Mouse (Mus musculus) myocyte (in vitro differentiated cells): ENCODE data around the gene Chd9. TPM values are rescaled to one million over a fixed set of nuclear protein-coding genes. Genes with fewer than 3 reads are reported as not detected.

ENCODE experiments used
- H3K27me3 ChIP-seq: one replicate; pipeline ENCODE4 v1.6.1; 2011; ENCODE audit not compliant: control insufficient read depth, insufficient read depth, insufficient read length
- H3K36me3 ChIP-seq: one replicate; pipeline ENCODE4 v1.6.1; 2011; ENCODE audit not compliant: control insufficient read depth, insufficient read depth
- H3K4me2 ChIP-seq: one replicate; pipeline ENCODE4 v1.6.1; 2011; ENCODE audit warnings: low read depth, control low read depth
- H3K4me3 ChIP-seq: one replicate; pipeline ENCODE4 v1.5.1; 2011; ENCODE audit warnings: mild to moderate bottlenecking, control low read depth, moderate library complexity
- H3K79me2 ChIP-seq: one replicate; pipeline ENCODE4 v1.6.1; 2011; ENCODE audit not compliant: control insufficient read depth, insufficient read depth
- H3ac ChIP-seq: one replicate; pipeline ENCODE4 v1.6.1; 2011; ENCODE audit not compliant: control insufficient read depth, insufficient read length
- CEBPB ChIP-seq: IDR thresholded peaks from 2 replicates; pipeline ENCODE4 v1.6.1; 2011; ENCODE audit warnings: mild to moderate bottlenecking, moderate library complexity; ENCODE audit not compliant: poor library complexity, insufficient read depth, severe bottlenecking
- E2F4 ChIP-seq: IDR thresholded peaks from one replicate; pipeline ENCODE4 v1.6.1; 2011; ENCODE audit warnings: mild to moderate bottlenecking, control low read depth, moderate library complexity; ENCODE audit not compliant: insufficient read depth
- MAX ChIP-seq: IDR thresholded peaks from one replicate; pipeline ENCODE4 v1.6.1; 2011; ENCODE audit warnings: low read depth, mild to moderate bottlenecking, control low read depth
- MYOD1 ChIP-seq, 3 experiments: IDR thresholded peaks; one replicate each; pipeline ENCODE4 v1.6.1; 2011; ENCODE audit warnings: control low read depth in 2 of 3, low read depth in 2 of 3, mild to moderate bottlenecking in 2 of 3, moderate library complexity in 1 of 3; ENCODE audit not compliant: insufficient read length in 2 of 3, control insufficient read depth in 1 of 3
- MYOG ChIP-seq, 3 experiments: IDR thresholded peaks; one replicate each; pipeline ENCODE4 v1.6.1; 2011; ENCODE audit warnings: control low read depth in 2 of 3, low read depth in 2 of 3, mild to moderate bottlenecking in 2 of 3; ENCODE audit not compliant: insufficient read length in 2 of 3, control insufficient read depth in 1 of 3, insufficient read depth in 1 of 3
- POLR2A ChIP-seq: IDR thresholded peaks from one replicate; pipeline ENCODE4 v1.6.1; 2011; ENCODE audit warnings: low read depth, mild to moderate bottlenecking, control low read depth, moderate library complexity; ENCODE audit not compliant: insufficient read length
- POLR2AphosphoS2 ChIP-seq: IDR thresholded peaks from one replicate; pipeline ENCODE4 v1.6.1; 2011; ENCODE audit warnings: low read depth, control low read depth; ENCODE audit not compliant: insufficient read length
- REST ChIP-seq: IDR thresholded peaks from one replicate; pipeline ENCODE4 v1.6.1; 2011; ENCODE audit warnings: mild to moderate bottlenecking, control low read depth, moderate library complexity; ENCODE audit not compliant: insufficient read depth, insufficient read length
- SRF ChIP-seq: IDR thresholded peaks from one replicate; pipeline ENCODE4 v1.6.1; 2011; ENCODE audit warnings: low read depth; ENCODE audit not compliant: control insufficient read depth, insufficient read length
- TCF12 ChIP-seq: IDR thresholded peaks from one replicate; pipeline ENCODE4 v1.6.1; 2011; ENCODE audit warnings: mild to moderate bottlenecking, control low read depth; ENCODE audit not compliant: poor library complexity, insufficient read depth, severe bottlenecking
- TCF3 ChIP-seq: IDR thresholded peaks from one replicate; pipeline ENCODE4 v1.6.1; 2011; ENCODE audit warnings: low read depth, control low read depth; ENCODE audit not compliant: insufficient read length
- USF1 ChIP-seq: IDR thresholded peaks from one replicate; pipeline ENCODE4 v1.6.1; 2011; ENCODE audit warnings: low read depth, mild to moderate bottlenecking, control low read depth, moderate library complexity
- polyA plus RNA-seq: library from polyadenylated mRNA; unstranded; fragments of >200 nt; fragmentation: generic; extraction: Trizol; gene quantifications from one replicate; pipeline ENCODE4 v1.2.1, GENCODE M21; 2012; ENCODE audit warnings: missing spikeins

The Chd9 gene
- polyA plus RNA-seq, 1 experiment, result 29.6 TPM

DNA sequence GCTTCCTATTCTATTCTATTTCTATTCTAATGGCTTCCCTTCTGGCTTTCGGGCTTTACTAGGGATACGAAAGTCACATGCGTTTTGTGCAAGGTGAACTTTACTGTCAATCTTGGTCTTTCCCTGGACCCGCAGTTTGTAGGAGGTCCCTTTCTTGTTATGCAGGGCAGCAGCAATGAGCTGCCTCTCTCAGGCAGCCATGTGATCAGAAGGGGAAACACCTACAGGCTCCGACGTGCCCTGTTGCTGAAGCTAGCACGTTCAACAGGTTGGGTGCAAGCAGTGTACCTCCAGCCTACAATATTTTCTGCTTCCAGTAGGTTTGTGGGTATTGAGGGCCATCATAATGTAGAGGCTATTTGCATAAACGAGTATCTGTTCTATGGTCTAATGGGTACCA, 2.8 kb downstream of the Chd9 start:
- no peaks in the 10 kb centered on the region for H3K79me2 ChIP-seq
- no peak overlapping the region for H3ac ChIP-seq
- TF ChIP-seq TCF12 (no peak), TCF3 (no peak), USF1 (no peak), MYOD1 (IDR thresholded peaks at IDR 0.05; ENCODE audit: control insufficient read depth in 1 of 3, insufficient read length in 2 of 3, low read depth in 2 of 3) (no peak), MYOG (IDR thresholded peaks at IDR 0.05; ENCODE audit: control insufficient read depth in 1 of 3, insufficient read depth in 1 of 3, insufficient read length in 2 of 3, low read depth in 2 of 3) (no peak), CEBPB (no peak)
- H3K4me2 ChIP-seq, result no peak overlapping the region
- no peaks in the 10 kb centered on the region for H3K36me3 ChIP-seq
- no peaks in the 10 kb centered on the region for H3K27me3 ChIP-seq
- no peak overlapping the region for H3K4me3 ChIP-seq

DNA sequence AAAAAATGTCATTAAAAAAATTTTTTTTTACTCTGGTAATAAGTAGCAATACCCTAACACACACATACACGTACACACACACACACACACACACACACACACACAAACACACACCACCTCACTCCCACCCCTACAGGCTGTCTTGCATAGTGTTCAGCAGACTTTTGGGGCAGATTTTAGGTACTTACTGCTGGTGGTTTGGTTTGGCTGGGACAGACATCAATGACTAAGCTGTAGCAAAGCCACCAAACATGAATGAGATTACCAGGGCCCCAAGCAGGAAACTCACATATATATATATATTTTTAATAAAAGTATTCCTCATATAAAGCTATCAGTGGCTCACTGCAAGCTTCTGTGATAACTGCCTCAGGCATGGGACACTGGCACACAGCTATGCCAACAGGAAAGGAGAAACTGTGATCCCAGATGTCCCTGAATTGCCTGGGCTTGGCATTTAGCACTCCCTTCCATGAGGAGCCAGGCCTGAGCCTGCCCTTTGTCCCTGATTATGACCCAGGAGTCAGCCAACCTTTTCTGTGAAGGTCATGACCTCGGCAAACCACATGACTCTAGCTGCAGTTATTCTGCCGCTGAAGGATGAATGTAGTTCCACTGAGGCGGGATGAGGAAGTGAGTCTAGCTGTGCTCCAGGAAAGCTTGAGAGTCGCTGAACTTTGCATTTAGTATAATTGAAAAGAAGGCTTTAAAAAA, 4.6 kb downstream of the Chd9 start:
- no peak for TF ChIP-seq POLR2AphosphoS2
- no peak for TF ChIP-seq TCF3
- TF ChIP-seq REST, result no peak
- TF ChIP-seq POLR2A, result no peak
- no peak for TF ChIP-seq TCF12
- Histone ChIP-seq H3K79me2 (no peaks in the 10 kb centered on the region), H3K27me3 (no peaks in the 10 kb centered on the region), H3ac (no peak overlapping the region), H3K36me3 (no peaks in the 10 kb centered on the region), H3K4me3 (no peak overlapping the region), H3K4me2 (peak overlapping the region; percentile 12)

DNA sequence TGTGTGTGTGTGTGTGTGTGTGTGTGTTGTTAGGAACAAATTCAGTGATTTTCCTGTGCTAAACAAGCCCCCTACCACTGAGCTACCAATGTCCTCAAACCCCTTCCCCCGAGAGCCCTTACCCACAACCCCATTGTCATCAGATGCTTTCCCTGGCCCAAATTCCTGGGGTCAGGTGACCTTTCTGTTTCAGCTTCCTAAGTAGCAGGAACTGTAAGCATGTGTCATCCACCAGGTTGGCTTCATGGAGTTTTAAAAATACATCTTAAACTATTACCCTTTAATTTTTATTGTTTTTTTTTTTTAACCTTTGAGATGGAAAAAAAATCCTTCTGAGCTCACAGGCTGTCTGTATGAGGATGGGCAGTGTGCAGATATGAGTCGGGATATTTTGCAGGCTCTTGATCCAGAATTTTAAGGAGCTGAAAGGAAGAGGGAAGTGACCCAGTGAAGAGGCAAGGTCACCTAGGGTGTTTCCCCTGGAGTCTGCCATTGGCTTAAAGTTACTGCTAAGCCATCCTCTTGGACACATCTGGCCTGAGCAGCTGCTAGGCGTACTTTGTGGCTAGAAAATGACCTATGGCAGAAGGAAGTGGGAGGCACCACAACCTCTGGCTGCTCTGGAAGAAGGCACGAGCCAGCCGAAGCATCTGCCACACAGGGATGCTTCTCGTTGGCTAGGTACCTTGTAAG, 5.6 kb downstream of the Chd9 start:
- Histone ChIP-seq H3K4me3 (no peak overlapping the region), H3ac (no peak overlapping the region), H3K27me3 (no peaks in the 10 kb centered on the region), H3K36me3 (no peaks in the 10 kb centered on the region), H3K79me2 (no peaks in the 10 kb centered on the region), H3K4me2 (peak overlapping the region; percentile 45)
- TF ChIP-seq MYOD1 (IDR thresholded peaks at IDR 0.05; ENCODE audit: control insufficient read depth in 1 of 3, insufficient read length in 2 of 3, low read depth in 2 of 3), result peak in 1 of 3 experiments; percentile 26
- no peak for TF ChIP-seq SRF

DNA sequence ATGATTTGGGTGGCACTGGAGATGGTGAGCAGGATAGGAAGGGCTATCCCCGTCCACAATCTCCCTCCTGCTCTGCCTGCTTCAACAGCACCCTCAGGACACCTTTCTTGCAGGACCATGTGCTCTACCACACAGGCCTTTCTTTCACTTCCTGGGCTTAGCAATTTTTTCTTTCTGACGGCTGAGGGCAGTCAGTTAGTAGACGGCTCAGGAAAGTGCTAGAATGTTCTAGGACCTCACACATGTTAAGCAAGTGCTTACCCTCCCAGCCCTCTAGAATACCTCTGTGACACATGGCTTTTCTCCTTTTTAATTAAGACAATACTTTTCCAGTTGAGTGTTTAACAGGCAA, 6.1 kb downstream of the Chd9 start:
- H3K27me3 ChIP-seq, result no peaks in the 10 kb centered on the region
- H3K79me2 ChIP-seq, result no peaks in the 10 kb centered on the region
- TF ChIP-seq E2F4 (no peak), REST (no peak), MYOD1 (IDR thresholded peaks at IDR 0.05; ENCODE audit: control insufficient read depth in 1 of 3, insufficient read length in 2 of 3, low read depth in 2 of 3) (no peak), USF1 (no peak), MAX (no peak), SRF (no peak), POLR2AphosphoS2 (no peak), CEBPB (no peak), POLR2A (no peak), TCF3 (no peak)
- H3K4me3 ChIP-seq, result no peak overlapping the region
- no peak overlapping the region for H3ac ChIP-seq
- peak overlapping the region; percentile 45 for H3K4me2 ChIP-seq
- no peaks in the 10 kb centered on the region for H3K36me3 ChIP-seq

DNA sequence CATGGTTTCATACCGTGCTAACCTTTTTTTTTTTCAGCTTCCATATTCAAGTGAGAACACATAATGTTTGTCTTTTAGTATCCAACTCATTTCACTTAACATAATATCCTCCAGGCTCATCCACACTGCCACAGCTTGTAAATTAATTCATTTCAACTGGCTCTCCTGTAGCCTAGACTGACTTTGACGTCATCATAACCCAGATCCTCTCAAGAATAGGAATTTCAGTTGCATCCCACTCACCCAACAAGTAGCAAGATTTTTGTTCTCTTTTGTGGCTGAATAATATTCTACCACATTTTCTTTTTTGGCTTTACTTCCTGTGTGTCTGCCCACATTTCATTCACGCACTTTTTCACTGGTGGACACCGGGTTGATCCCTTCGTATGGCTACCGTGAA, 9.3 kb downstream of the Chd9 start:
- H3K4me3 ChIP-seq, result no peak overlapping the region
- H3K79me2 ChIP-seq, result no peaks in the 10 kb centered on the region
- no peaks in the 10 kb centered on the region for H3K27me3 ChIP-seq
- no peak for TF ChIP-seq POLR2A
- TF ChIP-seq SRF, result no peak
- H3ac ChIP-seq, result no peak overlapping the region
- no peak overlapping the region for H3K4me2 ChIP-seq
- H3K36me3 ChIP-seq, result no peaks in the 10 kb centered on the region
